Comparison of ENCODE assay signal across 29 mouse cellular contexts in genomic region chr1:67078666-67079065, GRCm38 (mm10). TPM values are rescaled to one million over a fixed set of nuclear protein-coding genes. Genes with fewer than 3 reads are reported as not detected.
DNase-seq lines count a peak whose midpoint lies in the region; ATAC-seq and TF ChIP-seq lines count a peak whose summit lies in the region.
"Had no signal": no experiment of that assay in that cellular context is flagged by ENCODE, and none has a peak within 500 bp of the region (broad histone marks: within the 10 kb centered on the region; RNA-seq: fewer than 3 reads in every experiment).

No protein-coding gene starts in this region.

- no peak overlapping the region for H3K4me2 ChIP-seq in liver, postnatal 0 days (ENCODE audit: low read depth, low read length)
- no peak overlapping the region for H3K4me2 ChIP-seq in intestine, embryonic 15.5 days (replicated peaks)
- no peak overlapping the region for H3K4me2 ChIP-seq in intestine, postnatal 0 days (replicated peaks; ENCODE audit: low read depth)
- no peak overlapping the region for H3K4me2 ChIP-seq in stomach, postnatal 0 days (replicated peaks; ENCODE audit: low read depth)
- H3K4me2 ChIP-seq: embryonic facial prominence, embryonic 13.5 days; embryonic facial prominence, embryonic 15.5 days; forebrain, embryonic 12.5 days had no signal

- H3K4me3 ChIP-seq in liver, adult 2 months (ENCODE audit: insufficient read depth, low read depth, low read length) = no peak overlapping the region
- no peak overlapping the region for H3K4me3 ChIP-seq in liver, postnatal 0 days (ENCODE audit: low read depth, low read length)
- H3K4me3 ChIP-seq in intestine, embryonic 15.5 days (replicated peaks) = no peak overlapping the region
- no peak overlapping the region for H3K4me3 ChIP-seq in intestine, postnatal 0 days (ENCODE audit: low read depth, low read length)
- H3K4me3 ChIP-seq in stomach, postnatal 0 days (ENCODE audit: low read depth, low read length) = no peak overlapping the region
- H3K4me3 ChIP-seq: embryonic facial prominence, embryonic 13.5 days; embryonic facial prominence, embryonic 15.5 days; erythroblast, embryonic 14.5 days; forebrain, embryonic 10.5 days; forebrain, embryonic 12.5 days had no signal

- peak; percentile 89 for DNase-seq in liver, adult 2 months (ENCODE audit: extremely low read depth, low read depth, low spot score)
- DNase-seq in liver, postnatal 0 days = no peak
- no peak for DNase-seq in adrenal gland, postnatal 10 days
- DNase-seq in stomach, postnatal 0 days (ENCODE audit: low spot score) = no peak
- DNase-seq: adrenal gland, adult 8-10 months; adrenal gland, postnatal 25 days; B cell, adult 2 months; cerebellum, adult 11 months; cerebellum, adult 18-20 months; cerebellum, adult 8-10 months; cerebellum, adult 9-11 months; cerebellum, postnatal 14 days; cerebellum, postnatal 36 days; embryo, embryonic 11 days had no signal

- H3K36me3 ChIP-seq in liver, adult 2 months (ENCODE audit: control insufficient read depth, insufficient read depth, low read length) = no peaks in the 10 kb centered on the region
- H3K36me3 ChIP-seq in liver, postnatal 0 days (replicated peaks; ENCODE audit: insufficient read depth, low read length) = no peaks in the 10 kb centered on the region
- H3K36me3 ChIP-seq in intestine, embryonic 15.5 days = no peaks in the 10 kb centered on the region
- H3K36me3 ChIP-seq in intestine, postnatal 0 days (ENCODE audit: control insufficient read depth, insufficient read depth) = no peaks in the 10 kb centered on the region
- H3K36me3 ChIP-seq in stomach, postnatal 0 days (ENCODE audit: control insufficient read depth, insufficient read depth, low read length) = no peaks in the 10 kb centered on the region
- H3K36me3 ChIP-seq: embryonic facial prominence, embryonic 13.5 days; embryonic facial prominence, embryonic 15.5 days; forebrain, embryonic 10.5 days; forebrain, embryonic 12.5 days; G1E had no signal

- no peak overlapping the region for H3K9ac ChIP-seq in liver, adult 2 months (ENCODE audit: low read depth, low read length)
- no peak overlapping the region for H3K9ac ChIP-seq in liver, postnatal 0 days (replicated peaks)
- H3K9ac ChIP-seq in intestine, embryonic 15.5 days = no peak overlapping the region
- no peak overlapping the region for H3K9ac ChIP-seq in intestine, postnatal 0 days (ENCODE audit: low read depth, low read length)
- no peak overlapping the region for H3K9ac ChIP-seq in stomach, postnatal 0 days (ENCODE audit: low read length)
- H3K9ac ChIP-seq: embryonic facial prominence, embryonic 13.5 days; embryonic facial prominence, embryonic 15.5 days; forebrain, embryonic 12.5 days had no signal

- WGBS in liver, adult 2 months = 23% methylated on average over 2 of the region's 2 CpGs
- WGBS in liver, postnatal 0 days (ENCODE audit: insufficient replicate concordance) = 61% methylated on average over 2 of the region's 2 CpGs
- 65% methylated on average over 2 of the region's 2 CpGs for WGBS in intestine, embryonic 15.5 days
- 35% methylated on average over 2 of the region's 2 CpGs for WGBS in intestine, postnatal 0 days
- WGBS in stomach, postnatal 0 days = 56% methylated on average over 2 of the region's 2 CpGs

- H3K9me3 ChIP-seq in liver, postnatal 0 days (ENCODE audit: low read length) = no peaks in the 10 kb centered on the region
- H3K9me3 ChIP-seq in intestine, embryonic 15.5 days = no peaks in the 10 kb centered on the region
- H3K9me3 ChIP-seq in intestine, postnatal 0 days (ENCODE audit: control insufficient read depth) = no peaks in the 10 kb centered on the region
- H3K9me3 ChIP-seq in stomach, postnatal 0 days (ENCODE audit: control insufficient read depth, low read length) = no peaks in the 10 kb centered on the region
- H3K9me3 ChIP-seq: embryonic facial prominence, embryonic 13.5 days; embryonic facial prominence, embryonic 15.5 days; forebrain, embryonic 10.5 days; forebrain, embryonic 12.5 days; G1E had no signal

- H3K27me3 ChIP-seq in liver, adult 2 months (ENCODE audit: control insufficient read depth, insufficient read depth, low read length) = no peaks in the 10 kb centered on the region
- no peaks in the 10 kb centered on the region for H3K27me3 ChIP-seq in liver, postnatal 0 days (ENCODE audit: insufficient read depth, low read length)
- no peaks in the 10 kb centered on the region for H3K27me3 ChIP-seq in intestine, embryonic 15.5 days (replicated peaks)
- H3K27me3 ChIP-seq in intestine, postnatal 0 days (replicated peaks; ENCODE audit: control insufficient read depth, insufficient read depth, low read length) = no peaks in the 10 kb centered on the region
- H3K27me3 ChIP-seq in stomach, postnatal 0 days (ENCODE audit: control insufficient read depth, insufficient read depth, low read length) = no peaks in the 10 kb centered on the region
- H3K27me3 ChIP-seq: CH12.LX; embryonic facial prominence, embryonic 13.5 days; embryonic facial prominence, embryonic 15.5 days; forebrain, embryonic 12.5 days had no signal

- no peak for TF ChIP-seq CTCF in liver, adult 2 months (IDR thresholded peaks at IDR 0.05; ENCODE audit: low read depth, low read length)
- TF ChIP-seq CTCF in liver, postnatal 0 days (IDR thresholded peaks at IDR 0.05; ENCODE audit: low read depth) = no peak
- TF ChIP-seq CTCF in intestine, postnatal 0 days (IDR thresholded peaks at IDR 0.05; ENCODE audit: low read depth) = no peak
- TF ChIP-seq CTCF in stomach, postnatal 0 days (IDR thresholded peaks at IDR 0.05; ENCODE audit: low read depth) = no peak

- no peaks in the 10 kb centered on the region for H3K79me2 ChIP-seq in liver, adult 2 months (ENCODE audit: control insufficient read depth, insufficient read depth, low read length)

- no peak overlapping the region for H3K27ac ChIP-seq in liver, adult 2 months (replicated peaks; ENCODE audit: insufficient read depth, low read depth, low read length)
- H3K27ac ChIP-seq in liver, postnatal 0 days (ENCODE audit: low read depth) = no peak overlapping the region
- peak overlapping the region; percentile 24; the same call in 1 of the 2 replicates for H3K27ac ChIP-seq in intestine, embryonic 15.5 days
- peak overlapping the region; percentile 22; the same call in 1 of the 2 replicates for H3K27ac ChIP-seq in intestine, postnatal 0 days (ENCODE audit: low read depth, low read length)
- no peak overlapping the region for H3K27ac ChIP-seq in stomach, postnatal 0 days (replicated peaks)
- H3K27ac ChIP-seq: embryonic facial prominence, embryonic 13.5 days; embryonic facial prominence, embryonic 15.5 days; forebrain, embryonic 10.5 days; forebrain, embryonic 12.5 days had no signal

- TF ChIP-seq POLR2A in liver, adult 2 months (IDR thresholded peaks at IDR 0.05; ENCODE audit: extremely low read depth, insufficient read depth, low read length) = no peak

- peaks cover 12% of the 10 kb centered on the region for H3K4me1 ChIP-seq in liver, adult 2 months (ENCODE audit: control insufficient read depth, insufficient read depth, low read length)
- H3K4me1 ChIP-seq in liver, postnatal 0 days (ENCODE audit: insufficient read depth) = peaks cover 6% of the 10 kb centered on the region
- H3K4me1 ChIP-seq in intestine, embryonic 15.5 days (replicated peaks) = no peaks in the 10 kb centered on the region
- no peaks in the 10 kb centered on the region for H3K4me1 ChIP-seq in intestine, postnatal 0 days (replicated peaks; ENCODE audit: control insufficient read depth, insufficient read depth, low read length)
- no peaks in the 10 kb centered on the region for H3K4me1 ChIP-seq in stomach, postnatal 0 days (replicated peaks; ENCODE audit: control insufficient read depth, insufficient read depth)
- H3K4me1 ChIP-seq: embryonic facial prominence, embryonic 13.5 days; embryonic facial prominence, embryonic 15.5 days; forebrain, embryonic 10.5 days; forebrain, embryonic 12.5 days had no signal

- no peak for ATAC-seq in liver, postnatal 0 days
- ATAC-seq in intestine, embryonic 15.5 days = peak; percentile 37
- peak; percentile 54 for ATAC-seq in intestine, postnatal 0 days
- ATAC-seq in stomach, postnatal 0 days (ENCODE audit: low FRiP score, low TSS enrichment) = no peak
- ATAC-seq: activated CD4-positive, CD25-positive, alpha-beta regulatory T cell, adult 4 months; CD4-positive, CD25-positive, alpha-beta regulatory T cell, adult 4 months; forebrain, embryonic 14.5 days; forebrain, embryonic 16.5 days; Patski had no signal

- TF ChIP-seq EP300 in liver, postnatal 0 days (IDR thresholded peaks at IDR 0.05; ENCODE audit: low read depth) = no peak
- TF ChIP-seq EP300 in stomach, postnatal 0 days (optimal IDR thresholded peaks at IDR 0.05) = no peak

RNA-seq across cellular contexts. Expression of gene Lancl1, which starts 40.0 kb away (rescaled TPM):
- 25.5 and 31.1 TPM in 2 replicates for total RNA-seq in liver, adult 2 months (2014; rRNA removed)
- 29.5 and 39.2 TPM in 2 replicates for polyA plus RNA-seq in liver, adult 2 months (2012; rRNA removed)
- 25.5 and 26.8 TPM in 2 replicates for polyA plus RNA-seq in liver, postnatal 0 days (2015; fragmentation: Nextera tagmentation; extraction: Ambion mirVana)
- polyA plus RNA-seq in intestine, embryonic 15.5 days (2015; fragmentation: Nextera tagmentation; extraction: Ambion mirVana) = 68.5 and 71.6 TPM in 2 replicates
- polyA plus RNA-seq in intestine, postnatal 0 days (2015; fragmentation: Nextera tagmentation; extraction: Ambion mirVana) = 32.9 and 35.5 TPM in 2 replicates
- 10 to 100 TPM; 48.0 to 49.9 TPM for total RNA-seq in adrenal gland, postnatal 10 days (2021)
- 49.4 and 56.3 TPM in 2 replicates for polyA plus RNA-seq in stomach, postnatal 0 days (2015; fragmentation: Nextera tagmentation; extraction: Ambion mirVana)

RNA-seq across cellular contexts. Expression of gene Cps1, which starts 44.2 kb away (rescaled TPM):
- total RNA-seq in liver, adult 2 months (2014; rRNA removed) = 3,653 and 4,046 TPM in 2 replicates
- 745 and 766 TPM in 2 replicates for polyA plus RNA-seq in liver, adult 2 months (2012; rRNA removed)
- polyA plus RNA-seq in liver, postnatal 0 days (2015; fragmentation: Nextera tagmentation; extraction: Ambion mirVana) = 283 and 311 TPM in 2 replicates
- 326 and 333 TPM in 2 replicates for polyA plus RNA-seq in intestine, embryonic 15.5 days (2015; fragmentation: Nextera tagmentation; extraction: Ambion mirVana)
- polyA plus RNA-seq in intestine, postnatal 0 days (2015; fragmentation: Nextera tagmentation; extraction: Ambion mirVana) = 217 and 240 TPM in 2 replicates
- total RNA-seq in adrenal gland, postnatal 10 days (2021) = 100 to 1,000 TPM in 1 of 2 experiments, 10 to 100 TPM in 1; 44.6 to 143 TPM
- 0.45 and 0.69 TPM in 2 replicates for polyA plus RNA-seq in stomach, postnatal 0 days (2015; fragmentation: Nextera tagmentation; extraction: Ambion mirVana)
- total RNA-seq: adrenal gland, postnatal 25 days; common myeloid progenitor, adult 5-6 weeks; G1E had no signal
- polyA plus RNA-seq: activated CD4-positive, CD25-positive, alpha-beta regulatory T cell, adult 4 months; CD4-positive, CD25-positive, alpha-beta regulatory T cell, adult 4 months; G1E; Patski had no signal

Comparison
In these comparisons a context has a peak if more than half of its experiments do, and no peak if none do; other contexts are left out.
1. H3K27ac ChIP-seq: peak in intestine, embryonic 15.5 days (single experiment) and intestine, postnatal 0 days (single experiment); none in liver, adult 2 months (single experiment), liver, postnatal 0 days (single experiment) and stomach, postnatal 0 days (single experiment).
2. ATAC-seq: peak in intestine, embryonic 15.5 days (single experiment) and intestine, postnatal 0 days (single experiment); none in liver, postnatal 0 days (single experiment) and stomach, postnatal 0 days (single experiment).
3. RNA of gene Cps1, which starts 44.2 kb away (polyA plus RNA-seq): 745 to 766 TPM in liver, adult 2 months, 326 to 333 TPM in intestine, embryonic 15.5 days, 283 to 311 TPM in liver, postnatal 0 days and 217 to 240 TPM in intestine, postnatal 0 days; 0.45 to 0.69 TPM in stomach, postnatal 0 days; every median in the first group is over 100 times any median in the second.